Mouse (Mus musculus): ENCODE measurements around the gene Acbd3. TPM values are rescaled to one million over a fixed set of nuclear protein-coding genes. Genes with fewer than 3 reads are reported as not detected.

Gene Acbd3
- polyA plus RNA-seq, 1 experiment = 8.2 TPM

DNA sequence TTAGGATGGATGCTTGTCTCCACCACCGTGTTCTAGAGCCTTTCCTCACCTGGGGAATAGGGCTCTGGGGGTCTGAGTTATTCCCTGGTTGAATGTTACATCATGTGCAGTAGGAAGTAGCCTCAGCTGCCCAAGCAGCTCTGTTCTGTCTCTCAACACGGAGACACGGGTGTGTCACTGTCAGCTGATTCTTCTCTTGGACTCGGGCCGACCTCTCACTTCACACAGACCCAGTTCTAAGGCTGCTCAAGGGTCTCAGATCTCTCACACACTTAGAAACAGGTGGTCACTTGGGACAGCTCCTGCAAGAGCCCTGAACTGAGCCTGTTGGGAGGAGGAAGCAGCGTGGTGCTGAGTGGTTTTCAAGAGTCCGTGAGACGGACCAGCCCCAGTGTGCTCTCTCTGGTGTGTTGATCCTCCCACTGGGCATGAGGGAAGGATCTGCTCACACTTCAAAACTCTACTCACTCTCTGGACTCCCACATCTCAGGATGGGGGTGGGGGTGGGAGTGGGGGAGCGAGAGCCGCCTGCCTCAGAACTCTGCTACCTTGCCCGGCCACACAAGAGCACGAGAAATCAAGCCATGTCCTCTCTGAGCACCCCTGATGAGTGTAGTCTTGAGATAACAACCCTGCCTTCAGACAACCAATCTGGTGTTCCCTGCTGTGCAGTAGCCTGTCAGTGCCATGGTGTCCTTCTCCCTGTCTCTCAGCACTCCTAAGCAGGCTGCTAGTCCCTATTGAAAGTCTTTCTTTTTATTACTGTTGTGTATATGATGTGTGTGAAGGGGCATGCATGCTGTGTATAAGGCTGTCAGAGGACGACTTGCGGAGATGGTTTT lies 16.7 kb upstream of the Acbd3 start:
- Histone ChIP-seq H3K4me3 (ENCODE audit: extremely low read depth, insufficient read depth, insufficient read length) (no peak overlapping the region), H3K27me3 (ENCODE audit: control insufficient read depth, insufficient read depth, low read length) (no peaks in the 10 kb centered on the region), H3K27ac (ENCODE audit: insufficient read depth, low read length) (no peak overlapping the region), H3K4me1 (ENCODE audit: control insufficient read depth, insufficient read depth, insufficient read length) (no peaks in the 10 kb centered on the region; the same call in 1 of the 2 replicates), H3K36me3 (ENCODE audit: control insufficient read depth, insufficient read depth, low read length) (no peaks in the 10 kb centered on the region)
- TF ChIP-seq POLR2A (IDR thresholded peaks at IDR 0.05; ENCODE audit: low read depth, low read length) = no peak
- TF ChIP-seq CTCF (IDR thresholded peaks at IDR 0.05; ENCODE audit: extremely low read depth, insufficient read depth, insufficient read length, insufficient replicate concordance) = no peak
- 78% methylated on average over 14 of the region's 14 CpGs for WGBS
- no peak for DNase-seq (ENCODE audit: low read depth in 1 of 2, low spot score in 2 of 2)

DNA sequence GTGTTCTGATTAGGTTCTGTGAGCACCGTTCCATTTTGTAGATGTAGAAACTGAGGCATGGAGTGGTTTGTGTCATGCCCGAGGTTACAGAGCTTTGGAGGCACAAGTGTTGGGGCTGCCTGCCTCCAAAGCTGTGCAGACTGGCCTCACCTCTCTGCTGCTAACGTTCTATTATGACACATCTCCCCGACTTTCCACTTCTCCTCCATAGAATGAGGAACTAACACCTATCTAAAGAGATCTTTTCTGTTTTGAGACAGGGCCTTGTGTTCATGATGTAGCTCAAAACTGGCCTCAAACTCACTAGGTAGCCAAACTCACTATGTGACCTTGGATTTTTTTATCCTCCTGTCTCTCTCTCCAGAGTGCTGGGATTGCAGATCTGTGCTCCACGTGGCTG lies 7.1 kb upstream of the Acbd3 start:
- TF ChIP-seq POLR2A (IDR thresholded peaks at IDR 0.05; ENCODE audit: low read depth, low read length) (no peak), CTCF (IDR thresholded peaks at IDR 0.05; ENCODE audit: extremely low read depth, insufficient read depth, insufficient read length, insufficient replicate concordance) (no peak)
- Histone ChIP-seq H3K27me3 (ENCODE audit: control insufficient read depth, insufficient read depth, low read length) (no peaks in the 10 kb centered on the region), H3K27ac (ENCODE audit: insufficient read depth, low read length) (no peak overlapping the region), H3K4me3 (ENCODE audit: extremely low read depth, insufficient read depth, insufficient read length) (no peak overlapping the region), H3K4me1 (ENCODE audit: control insufficient read depth, insufficient read depth, insufficient read length) (no peaks in the 10 kb centered on the region; the same call in 1 of the 2 replicates), H3K36me3 (ENCODE audit: control insufficient read depth, insufficient read depth, low read length) (no peaks in the 10 kb centered on the region)
- 38% methylated on average over 5 of the region's 5 CpGs for WGBS
- DNase-seq (ENCODE audit: low read depth in 1 of 2, low spot score in 2 of 2) = no peak

DNA sequence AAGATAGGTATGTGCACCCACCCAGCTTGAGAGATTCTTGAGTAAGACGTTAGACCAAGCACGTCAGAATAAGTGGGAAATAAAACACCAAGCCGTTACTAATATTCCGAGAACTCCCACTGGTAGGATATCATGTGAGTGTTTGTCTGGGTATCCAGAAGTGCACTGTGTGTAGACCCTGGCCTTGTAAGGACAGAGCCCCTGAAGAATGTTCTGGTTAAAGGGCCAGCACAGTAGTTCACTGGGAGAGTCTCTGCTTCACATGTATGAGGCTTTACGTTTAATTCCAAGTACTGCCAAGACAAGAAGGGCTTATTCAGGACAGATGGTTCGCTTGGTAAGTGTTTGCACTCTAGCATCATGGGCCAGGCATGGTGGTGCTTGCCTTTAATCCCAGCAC lies 6.4 kb upstream of the Acbd3 start:
- WGBS = 87% methylated on average over 6 of the region's 6 CpGs
- Histone ChIP-seq H3K27ac (ENCODE audit: insufficient read depth, low read length) (no peak overlapping the region), H3K4me3 (ENCODE audit: extremely low read depth, insufficient read depth, insufficient read length) (no peak overlapping the region), H3K4me1 (ENCODE audit: control insufficient read depth, insufficient read depth, insufficient read length) (no peaks in the 10 kb centered on the region; the same call in 1 of the 2 replicates), H3K36me3 (ENCODE audit: control insufficient read depth, insufficient read depth, low read length) (no peaks in the 10 kb centered on the region), H3K27me3 (ENCODE audit: control insufficient read depth, insufficient read depth, low read length) (no peaks in the 10 kb centered on the region)
- TF ChIP-seq CTCF (IDR thresholded peaks at IDR 0.05; ENCODE audit: extremely low read depth, insufficient read depth, insufficient read length, insufficient replicate concordance) = no peak
- TF ChIP-seq POLR2A (IDR thresholded peaks at IDR 0.05; ENCODE audit: low read depth, low read length) = no peak
- no peak for DNase-seq (ENCODE audit: low read depth in 1 of 2, low spot score in 2 of 2)

DNA sequence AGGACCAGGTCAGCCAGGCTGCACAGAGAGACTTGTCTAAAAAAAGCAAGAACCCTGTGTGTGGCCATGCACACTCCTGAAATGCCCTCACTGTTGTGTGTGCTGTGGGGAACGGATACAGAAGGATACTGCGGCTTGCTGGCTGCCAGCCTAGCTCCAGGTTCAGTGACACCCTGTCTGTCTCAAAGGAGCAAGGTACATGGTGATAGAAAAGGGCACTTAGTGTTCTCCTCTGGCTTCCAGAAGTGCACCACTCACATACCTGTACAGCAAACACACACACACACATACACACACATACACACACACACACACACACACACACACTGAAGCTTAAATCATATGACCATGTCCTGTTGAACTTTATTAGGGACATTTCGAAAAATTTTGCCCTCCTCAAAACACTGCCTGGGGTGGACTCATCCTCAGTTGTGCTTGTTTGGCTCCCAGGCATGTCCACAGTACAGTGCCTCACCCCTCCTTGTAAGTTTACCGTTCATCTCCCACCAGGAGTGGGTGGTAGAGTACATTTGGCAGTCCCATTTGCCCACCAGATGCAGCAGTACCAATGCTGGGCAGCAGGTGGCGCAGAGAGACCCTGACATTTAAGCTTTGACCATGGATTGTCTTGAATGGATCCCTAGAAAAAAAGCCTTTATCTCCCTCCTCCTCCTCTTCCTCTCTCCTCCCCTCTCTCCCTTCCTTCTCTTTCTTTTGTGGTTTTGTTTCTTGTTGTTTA lies 5.7 kb upstream of the Acbd3 start:
- DNase-seq (ENCODE audit: low read depth in 1 of 2, low spot score in 2 of 2) = peak; percentile 43 to 75
- 49% methylated on average over 5 of the region's 5 CpGs for WGBS
- H3K27me3 ChIP-seq (ENCODE audit: control insufficient read depth, insufficient read depth, low read length) = no peaks in the 10 kb centered on the region
- TF ChIP-seq POLR2A (IDR thresholded peaks at IDR 0.05; ENCODE audit: low read depth, low read length) = no peak
- peak; percentile 94; the same call in 1 of the 2 replicates for TF ChIP-seq CTCF (IDR thresholded peaks at IDR 0.05; ENCODE audit: extremely low read depth, insufficient read depth, insufficient read length, insufficient replicate concordance)
- no peak overlapping the region for H3K27ac ChIP-seq (ENCODE audit: insufficient read depth, low read length)
- H3K4me1 ChIP-seq (ENCODE audit: control insufficient read depth, insufficient read depth, insufficient read length) = peaks cover 3% of the 10 kb centered on the region; the same call in 1 of the 2 replicates
- no peak overlapping the region for H3K4me3 ChIP-seq (ENCODE audit: extremely low read depth, insufficient read depth, insufficient read length)
- no peaks in the 10 kb centered on the region for H3K36me3 ChIP-seq (ENCODE audit: control insufficient read depth, insufficient read depth, low read length)

DNA sequence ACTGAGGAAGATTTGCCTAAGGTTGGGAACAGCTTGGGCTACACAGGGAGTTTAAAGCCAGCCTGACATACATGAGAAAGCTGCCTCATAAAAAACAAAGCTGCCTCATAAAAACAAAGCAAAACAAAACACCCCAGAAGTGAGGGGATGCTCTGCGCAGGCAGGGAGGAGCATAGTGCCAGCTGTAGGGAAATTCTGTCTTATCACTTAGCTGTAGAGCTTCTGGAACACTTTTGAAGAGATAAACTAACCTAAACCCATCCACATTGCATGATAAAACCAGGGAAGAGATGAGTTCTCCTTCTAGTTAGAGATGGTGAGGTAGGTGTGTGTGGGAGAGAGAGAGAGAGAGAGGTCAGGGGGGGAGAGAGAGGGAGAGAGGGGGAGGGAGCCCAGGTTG lies 3.2 kb upstream of the Acbd3 start:
- WGBS = 62% methylated on average over 1 of the region's 1 CpGs
- Histone ChIP-seq H3K36me3 (ENCODE audit: control insufficient read depth, insufficient read depth, low read length) (no peaks in the 10 kb centered on the region), H3K27me3 (ENCODE audit: control insufficient read depth, insufficient read depth, low read length) (no peaks in the 10 kb centered on the region), H3K4me3 (ENCODE audit: extremely low read depth, insufficient read depth, insufficient read length) (no peak overlapping the region), H3K27ac (ENCODE audit: insufficient read depth, low read length) (no peak overlapping the region), H3K4me1 (ENCODE audit: control insufficient read depth, insufficient read depth, insufficient read length) (peaks cover 10% of the 10 kb centered on the region)
- TF ChIP-seq CTCF (IDR thresholded peaks at IDR 0.05; ENCODE audit: extremely low read depth, insufficient read depth, insufficient read length, insufficient replicate concordance) (no peak), POLR2A (IDR thresholded peaks at IDR 0.05; ENCODE audit: low read depth, low read length) (no peak)
- DNase-seq (ENCODE audit: low read depth in 1 of 2, low spot score in 2 of 2) = no peak

DNA sequence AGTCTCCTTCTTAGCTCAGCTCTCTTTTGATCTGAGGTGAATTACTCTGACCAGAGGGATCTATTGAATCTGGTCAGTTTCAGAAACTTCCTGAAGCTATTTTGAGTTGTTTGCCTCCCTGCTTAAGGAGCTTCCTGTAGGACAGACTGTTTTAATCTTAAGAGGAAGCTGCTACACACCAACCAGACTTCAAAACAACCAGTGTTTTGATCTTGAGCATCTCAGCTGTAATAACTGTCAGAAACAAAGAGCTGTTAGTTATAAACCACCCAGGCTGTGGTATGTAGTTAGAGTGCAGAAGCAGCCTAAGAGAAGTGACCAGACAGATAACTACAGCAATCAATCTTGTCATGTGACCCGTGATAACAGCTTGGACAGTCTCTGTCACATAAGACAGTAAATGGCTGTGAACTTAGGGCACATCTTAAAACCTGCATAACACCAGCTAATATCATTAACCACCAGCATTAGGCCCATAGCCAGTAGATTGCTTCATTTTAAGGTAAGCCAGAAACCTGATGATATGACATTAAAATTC lies 2.1 kb upstream of the Acbd3 start:
- H3K27ac ChIP-seq (ENCODE audit: insufficient read depth, low read length) = peak overlapping the region; percentile 53; the same call in 1 of the 2 replicates
- H3K36me3 ChIP-seq (ENCODE audit: control insufficient read depth, insufficient read depth, low read length) = no peaks in the 10 kb centered on the region
- H3K4me3 ChIP-seq (ENCODE audit: extremely low read depth, insufficient read depth, insufficient read length) = no peak overlapping the region
- no peak for DNase-seq (ENCODE audit: low read depth in 1 of 2, low spot score in 2 of 2)
- peaks cover 14% of the 10 kb centered on the region for H3K4me1 ChIP-seq (ENCODE audit: control insufficient read depth, insufficient read depth, insufficient read length)
- no peaks in the 10 kb centered on the region for H3K27me3 ChIP-seq (ENCODE audit: control insufficient read depth, insufficient read depth, low read length)
- 19% methylated on average over 1 of the region's 1 CpGs for WGBS
- TF ChIP-seq CTCF (IDR thresholded peaks at IDR 0.05; ENCODE audit: extremely low read depth, insufficient read depth, insufficient read length, insufficient replicate concordance) = no peak
- TF ChIP-seq POLR2A (IDR thresholded peaks at IDR 0.05; ENCODE audit: low read depth, low read length) = no peak

Data from spleen, adult 2 months (tissue).